Mouse (Mus musculus) c-Kit-positive CD71-positive TER-119-positive erythroid progenitor cells, embryonic 14.5 days (primary cell): ENCODE data around the gene Acad10.

Experiments
- DNase-seq: peaks from one replicate; pipeline ENCODE4 v3.0.0-alpha.2; 2013; ENCODE audit warnings: low spot score

The Acad10 gene

GRCm38 (mm10) chr5:121596226-121596625, 64.1 kb downstream of the Acad10 start:
- no peak for DNase-seq

GRCm38 (mm10) chr5:121595758-121596157, 64.6 kb downstream of the Acad10 start:
- DNase-seq, result no peak

GRCm38 (mm10) chr5:121594714-121595313, 65.5 kb downstream of the Acad10 start:
- DNase-seq, result no peak

- DNase-seq, result peak; percentile 76
Observed at GRCm38 (mm10) chr5:121593451-121594401, 66.6 kb downstream of the Acad10 start, which contains the start of gene Aldh2. Aldh2 (minus strand) TSS chr5:121593824.

GRCm38 (mm10) chr5:121592816-121593407, 67.4 kb downstream of the Acad10 start:
- no peak for DNase-seq

GRCm38 (mm10) chr5:121592064-121592815, 68.1 kb downstream of the Acad10 start:
- DNase-seq, result no peak

- no peak for DNase-seq
Observed at GRCm38 (mm10) chr5:121591417-121592063, 68.8 kb downstream of the Acad10 start.

GRCm38 (mm10) chr5:121589928-121590327, 70.4 kb downstream of the Acad10 start:
- DNase-seq, result no peak

- DNase-seq, result no peak
Observed at GRCm38 (mm10) chr5:121586400-121587039, 73.8 kb downstream of the Acad10 start.

GRCm38 (mm10) chr5:121585699-121586098, 74.6 kb downstream of the Acad10 start:
- no peak for DNase-seq

- DNase-seq, result no peak
Observed at GRCm38 (mm10) chr5:121585005-121585404, 75.3 kb downstream of the Acad10 start.

GRCm38 (mm10) chr5:121583765-121584501, 76.4 kb downstream of the Acad10 start:
- DNase-seq, result no peak

GRCm38 (mm10) chr5:121581945-121582344, 78.4 kb downstream of the Acad10 start:
- DNase-seq, result no peak

GRCm38 (mm10) chr5:121576927-121577488, 83.3 kb downstream of the Acad10 start:
- DNase-seq, result no peak

- no peak for DNase-seq
Observed at GRCm38 (mm10) chr5:121575867-121576266, 84.4 kb downstream of the Acad10 start.

- no peak for DNase-seq
Observed at GRCm38 (mm10) chr5:121574145-121574544, 86.2 kb downstream of the Acad10 start.
